Mouse (Mus musculus): ENCODE measurements around the gene Cbx4. TPM values are rescaled to one million over a fixed set of nuclear protein-coding genes. Genes with fewer than 3 reads are reported as not detected.

Cbx4 gene
- polyA plus RNA-seq, 1 experiment from 2014 or later, result 9.9 TPM

- no peak for ATAC-seq (ENCODE audit: low FRiP score, low TSS enrichment)
- no peak overlapping the region for H3K4me3 ChIP-seq (ENCODE audit: low read length)
- peaks cover 50% of the 10 kb centered on the region for H3K4me1 ChIP-seq (ENCODE audit: insufficient read depth, low read length)
- H3K4me2 ChIP-seq (replicated peaks; ENCODE audit: low read depth, low read length), result no peak overlapping the region
- no peaks in the 10 kb centered on the region for H3K9me3 ChIP-seq (ENCODE audit: low read length)
- no peaks in the 10 kb centered on the region for H3K36me3 ChIP-seq (ENCODE audit: insufficient read depth, low read length)
- H3K27me3 ChIP-seq (ENCODE audit: insufficient read depth, low read length), result peaks cover 88% of the 10 kb centered on the region
- WGBS, result 2% methylated on average over 15 of the region's 15 CpGs
- H3K9ac ChIP-seq (replicated peaks; ENCODE audit: low read length), result no peak overlapping the region
- no peak overlapping the region for H3K27ac ChIP-seq (ENCODE audit: low read length)
Measured at GRCm38 (mm10) chr11:119051927-119052660, 33.9 kb downstream of the Cbx4 start.

- Histone ChIP-seq H3K36me3 (ENCODE audit: insufficient read depth, low read length) (no peaks in the 10 kb centered on the region), H3K4me3 (ENCODE audit: low read length) (no peak overlapping the region), H3K9me3 (ENCODE audit: low read length) (no peaks in the 10 kb centered on the region), H3K4me2 (replicated peaks; ENCODE audit: low read depth, low read length) (no peak overlapping the region), H3K27me3 (ENCODE audit: insufficient read depth, low read length) (peaks cover 94% of the 10 kb centered on the region), H3K9ac (replicated peaks; ENCODE audit: low read length) (no peak overlapping the region), H3K27ac (ENCODE audit: low read length) (no peak overlapping the region), H3K4me1 (ENCODE audit: insufficient read depth, low read length) (peaks cover 53% of the 10 kb centered on the region)
- ATAC-seq (ENCODE audit: low FRiP score, low TSS enrichment), result no peak
Measured at GRCm38 (mm10) chr11:119051426-119051825, 34.6 kb downstream of the Cbx4 start.

GRCm38 (mm10) chr11:119050361-119050760 is 35.7 kb downstream of the Cbx4 start:
- Histone ChIP-seq H3K4me2 (replicated peaks; ENCODE audit: low read depth, low read length) (no peak overlapping the region), H3K27ac (ENCODE audit: low read length) (no peak overlapping the region), H3K27me3 (ENCODE audit: insufficient read depth, low read length) (peaks cover 97% of the 10 kb centered on the region), H3K9ac (replicated peaks; ENCODE audit: low read length) (no peak overlapping the region), H3K4me1 (ENCODE audit: insufficient read depth, low read length) (peaks cover 50% of the 10 kb centered on the region), H3K36me3 (ENCODE audit: insufficient read depth, low read length) (no peaks in the 10 kb centered on the region), H3K4me3 (ENCODE audit: low read length) (no peak overlapping the region), H3K9me3 (ENCODE audit: low read length) (no peaks in the 10 kb centered on the region)
- ATAC-seq (ENCODE audit: low FRiP score, low TSS enrichment), result no peak
- 0% methylated on average over 2 of the region's 2 CpGs for WGBS

- H3K4me1 ChIP-seq (ENCODE audit: insufficient read depth, low read length), result peaks cover 42% of the 10 kb centered on the region
- under 1% methylated on average over 13 of the region's 13 CpGs for WGBS
- ATAC-seq (ENCODE audit: low FRiP score, low TSS enrichment), result no peak
- H3K4me2 ChIP-seq (replicated peaks; ENCODE audit: low read depth, low read length), result no peak overlapping the region
- no peak overlapping the region for H3K9ac ChIP-seq (replicated peaks; ENCODE audit: low read length)
- H3K27me3 ChIP-seq (ENCODE audit: insufficient read depth, low read length), result peaks cover 100% of the 10 kb centered on the region
- H3K27ac ChIP-seq (ENCODE audit: low read length), result no peak overlapping the region
- 0 out of 2 replicates have a peak overlapping the region, but pooled peaks have one; percentile 2 for H3K4me3 ChIP-seq (ENCODE audit: low read length)
- no peaks in the 10 kb centered on the region for H3K36me3 ChIP-seq (ENCODE audit: insufficient read depth, low read length)
- H3K9me3 ChIP-seq (ENCODE audit: low read length), result no peaks in the 10 kb centered on the region
Measured at GRCm38 (mm10) chr11:119048133-119048510, 37.9 kb downstream of the Cbx4 start.

GRCm38 (mm10) chr11:119047261-119048132 is 38.5 kb downstream of the Cbx4 start:
- WGBS, result 1% methylated on average over 43 of the region's 43 CpGs
- H3K9me3 ChIP-seq (ENCODE audit: low read length), result no peaks in the 10 kb centered on the region
- peak overlapping the region; percentile 51 for H3K4me2 ChIP-seq (replicated peaks; ENCODE audit: low read depth, low read length)
- peak overlapping the region; percentile 42 for H3K4me3 ChIP-seq (ENCODE audit: low read length)
- no peaks in the 10 kb centered on the region for H3K36me3 ChIP-seq (ENCODE audit: insufficient read depth, low read length)
- H3K4me1 ChIP-seq (ENCODE audit: insufficient read depth, low read length), result peaks cover 42% of the 10 kb centered on the region
- no peak overlapping the region for H3K9ac ChIP-seq (replicated peaks; ENCODE audit: low read length)
- peaks cover 98% of the 10 kb centered on the region for H3K27me3 ChIP-seq (ENCODE audit: insufficient read depth, low read length)
- peak; percentile 12; the same call in 1 of the 2 replicates for ATAC-seq (ENCODE audit: low FRiP score, low TSS enrichment)
- no peak overlapping the region for H3K27ac ChIP-seq (ENCODE audit: low read length)

- Histone ChIP-seq H3K4me1 (ENCODE audit: insufficient read depth, low read length) (peaks cover 39% of the 10 kb centered on the region), H3K4me2 (replicated peaks; ENCODE audit: low read depth, low read length) (peak overlapping the region; percentile 51), H3K9ac (replicated peaks; ENCODE audit: low read length) (0 out of 2 replicates have a peak overlapping the region, but pooled peaks have one; percentile 9), H3K36me3 (ENCODE audit: insufficient read depth, low read length) (no peaks in the 10 kb centered on the region), H3K9me3 (ENCODE audit: low read length) (no peaks in the 10 kb centered on the region), H3K4me3 (ENCODE audit: low read length) (peak overlapping the region; percentile 42), H3K27ac (ENCODE audit: low read length) (no peak overlapping the region), H3K27me3 (ENCODE audit: insufficient read depth, low read length) (peaks cover 98% of the 10 kb centered on the region)
- ATAC-seq (ENCODE audit: low FRiP score, low TSS enrichment), result 0 out of 2 replicates have a peak, but pooled peaks have one; percentile 46
- 1% methylated on average over 39 of the region's 39 CpGs for WGBS
Measured at GRCm38 (mm10) chr11:119046601-119047245, 39.3 kb downstream of the Cbx4 start.

GRCm38 (mm10) chr11:119044551-119045337 is 41.3 kb downstream of the Cbx4 start:
- Histone ChIP-seq H3K9me3 (ENCODE audit: low read length) (no peaks in the 10 kb centered on the region), H3K4me3 (ENCODE audit: low read length) (peak overlapping the region; percentile 12), H3K36me3 (ENCODE audit: insufficient read depth, low read length) (no peaks in the 10 kb centered on the region), H3K9ac (replicated peaks; ENCODE audit: low read length) (peak overlapping the region; percentile 15; the same call in 1 of the 2 replicates), H3K27ac (ENCODE audit: low read length) (no peak overlapping the region), H3K27me3 (ENCODE audit: insufficient read depth, low read length) (peaks cover 83% of the 10 kb centered on the region), H3K4me2 (replicated peaks; ENCODE audit: low read depth, low read length) (peak overlapping the region; percentile 30), H3K4me1 (ENCODE audit: insufficient read depth, low read length) (peaks cover 48% of the 10 kb centered on the region)
- 1% methylated on average over 41 of the region's 41 CpGs for WGBS
- ATAC-seq (ENCODE audit: low FRiP score, low TSS enrichment), result no peak

GRCm38 (mm10) chr11:119043761-119044550 is 42.1 kb downstream of the Cbx4 start:
- Histone ChIP-seq H3K27me3 (ENCODE audit: insufficient read depth, low read length) (peaks cover 80% of the 10 kb centered on the region), H3K9me3 (ENCODE audit: low read length) (no peaks in the 10 kb centered on the region), H3K27ac (ENCODE audit: low read length) (no peak overlapping the region), H3K36me3 (ENCODE audit: insufficient read depth, low read length) (peaks cover 4% of the 10 kb centered on the region), H3K4me3 (ENCODE audit: low read length) (no peak overlapping the region), H3K4me1 (ENCODE audit: insufficient read depth, low read length) (peaks cover 54% of the 10 kb centered on the region), H3K9ac (replicated peaks; ENCODE audit: low read length) (no peak overlapping the region), H3K4me2 (replicated peaks; ENCODE audit: low read depth, low read length) (peak overlapping the region; percentile 30; the same call in 1 of the 2 replicates)
- ATAC-seq (ENCODE audit: low FRiP score, low TSS enrichment), result no peak
- 5% methylated on average over 10 of the region's 10 CpGs for WGBS

- Histone ChIP-seq H3K9me3 (ENCODE audit: low read length) (no peaks in the 10 kb centered on the region), H3K36me3 (ENCODE audit: insufficient read depth, low read length) (peaks cover 10% of the 10 kb centered on the region), H3K4me3 (ENCODE audit: low read length) (no peak overlapping the region), H3K9ac (replicated peaks; ENCODE audit: low read length) (no peak overlapping the region), H3K27me3 (ENCODE audit: insufficient read depth, low read length) (peaks cover 80% of the 10 kb centered on the region), H3K4me1 (ENCODE audit: insufficient read depth, low read length) (peaks cover 54% of the 10 kb centered on the region), H3K4me2 (replicated peaks; ENCODE audit: low read depth, low read length) (no peak overlapping the region), H3K27ac (ENCODE audit: low read length) (no peak overlapping the region)
- no peak for ATAC-seq (ENCODE audit: low FRiP score, low TSS enrichment)
- WGBS, result 2% methylated on average over 4 of the region's 4 CpGs
Measured at GRCm38 (mm10) chr11:119043273-119043540, 42.8 kb downstream of the Cbx4 start.

All from kidney, embryonic 16.5 days (tissue).